In genomic region chr2:45514290-45515180, GRCm38 (mm10) we compare ENCODE assay signal across 9 mouse cellular contexts.
DNase-seq lines count a peak whose midpoint lies in the region; ATAC-seq lines count a peak whose summit lies in the region.
"Had no signal": no experiment of that assay in that cellular context is flagged by ENCODE, and none has a peak within 500 bp of the region (broad histone marks: within the 10 kb centered on the region; RNA-seq: fewer than 3 reads in every experiment).

No protein-coding gene starts in this region.

- no peak overlapping the region for H3K4me3 ChIP-seq in midbrain, embryonic 12.5 days
- no peak overlapping the region for H3K4me3 ChIP-seq in midbrain, embryonic 16.5 days (ENCODE audit: low read depth, low read length)
- H3K4me3 ChIP-seq in kidney, embryonic 14.5 days (ENCODE audit: low read length), result no peak overlapping the region
- H3K4me3 ChIP-seq in stomach, embryonic 15.5 days (replicated peaks), result no peak overlapping the region
- H3K4me3 ChIP-seq in hindbrain, embryonic 10.5 days, result no peak overlapping the region
- H3K4me3 ChIP-seq: erythroblast, embryonic 14.5 days had no signal

- H3K36me3 ChIP-seq in midbrain, embryonic 12.5 days, result no peaks in the 10 kb centered on the region
- no peaks in the 10 kb centered on the region for H3K36me3 ChIP-seq in midbrain, embryonic 16.5 days (ENCODE audit: control insufficient read depth, insufficient read depth, low read length)
- no peaks in the 10 kb centered on the region for H3K36me3 ChIP-seq in kidney, embryonic 14.5 days (ENCODE audit: control insufficient read depth, insufficient read depth, low read length)
- no peaks in the 10 kb centered on the region for H3K36me3 ChIP-seq in stomach, embryonic 15.5 days
- H3K36me3 ChIP-seq in hindbrain, embryonic 10.5 days, result no peaks in the 10 kb centered on the region

- H3K4me1 ChIP-seq in midbrain, embryonic 12.5 days, result peaks cover 2% of the 10 kb centered on the region
- H3K4me1 ChIP-seq in midbrain, embryonic 16.5 days (ENCODE audit: control insufficient read depth, insufficient read depth, low read length), result 0 out of 2 replicates have a peak, but pooled peaks cover 2% of the 10 kb centered on the region
- H3K4me1 ChIP-seq in kidney, embryonic 14.5 days (ENCODE audit: control insufficient read depth, insufficient read depth, low read length), result 0 out of 2 replicates have a peak, but pooled peaks cover under 1% of the 10 kb centered on the region
- no peaks in the 10 kb centered on the region for H3K4me1 ChIP-seq in stomach, embryonic 15.5 days
- peaks cover 6% of the 10 kb centered on the region; the same call in 1 of the 2 replicates for H3K4me1 ChIP-seq in hindbrain, embryonic 10.5 days (replicated peaks)

- peak; percentile 10 for DNase-seq in adrenal gland, postnatal 14 days
- no peak for DNase-seq in adrenal gland, postnatal 4 days (ENCODE audit: low spot score in 2 of 2)
- no peak for DNase-seq in hindbrain, embryonic 10.5 days (ENCODE audit: low spot score)
- DNase-seq in neural tube, embryonic 10.5 days (ENCODE audit: extremely low spot score, low spot score), result no peak

- no peaks in the 10 kb centered on the region for H3K9me3 ChIP-seq in midbrain, embryonic 12.5 days
- no peaks in the 10 kb centered on the region for H3K9me3 ChIP-seq in midbrain, embryonic 16.5 days (replicated peaks; ENCODE audit: control insufficient read depth, low read length, poor library complexity, severe bottlenecking)
- no peaks in the 10 kb centered on the region for H3K9me3 ChIP-seq in kidney, embryonic 14.5 days (ENCODE audit: control insufficient read depth, low read length)
- no peaks in the 10 kb centered on the region for H3K9me3 ChIP-seq in stomach, embryonic 15.5 days
- no peaks in the 10 kb centered on the region for H3K9me3 ChIP-seq in hindbrain, embryonic 10.5 days

- H3K4me2 ChIP-seq in midbrain, embryonic 12.5 days (replicated peaks), result no peak overlapping the region
- H3K4me2 ChIP-seq in midbrain, embryonic 16.5 days (ENCODE audit: low read length), result no peak overlapping the region
- no peak overlapping the region for H3K4me2 ChIP-seq in kidney, embryonic 14.5 days (replicated peaks; ENCODE audit: low read depth, low read length)
- H3K4me2 ChIP-seq in stomach, embryonic 15.5 days, result no peak overlapping the region

- H3K27ac ChIP-seq in midbrain, embryonic 12.5 days (replicated peaks), result no peak overlapping the region
- no peak overlapping the region for H3K27ac ChIP-seq in midbrain, embryonic 16.5 days (ENCODE audit: low read length)
- H3K27ac ChIP-seq in kidney, embryonic 14.5 days (ENCODE audit: low read depth, low read length), result peak overlapping the region; percentile 67; the same call in 1 of the 2 replicates
- peak overlapping the region; percentile 57; the same call in 1 of the 2 replicates for H3K27ac ChIP-seq in stomach, embryonic 15.5 days
- no peak overlapping the region for H3K27ac ChIP-seq in hindbrain, embryonic 10.5 days

- H3K27me3 ChIP-seq in midbrain, embryonic 12.5 days, result no peaks in the 10 kb centered on the region
- H3K27me3 ChIP-seq in midbrain, embryonic 16.5 days (ENCODE audit: control insufficient read depth, insufficient read depth, low read depth, low read length), result no peaks in the 10 kb centered on the region
- no peaks in the 10 kb centered on the region for H3K27me3 ChIP-seq in kidney, embryonic 14.5 days (ENCODE audit: control insufficient read depth, insufficient read depth, low read length)
- no peaks in the 10 kb centered on the region for H3K27me3 ChIP-seq in stomach, embryonic 15.5 days (replicated peaks)
- no peaks in the 10 kb centered on the region for H3K27me3 ChIP-seq in hindbrain, embryonic 10.5 days (ENCODE audit: insufficient read depth, poor library complexity, severe bottlenecking)

- no peak overlapping the region for H3K9ac ChIP-seq in midbrain, embryonic 12.5 days (replicated peaks)
- no peak overlapping the region for H3K9ac ChIP-seq in midbrain, embryonic 16.5 days (ENCODE audit: low read depth, low read length)
- H3K9ac ChIP-seq in kidney, embryonic 14.5 days (ENCODE audit: low read depth, low read length), result no peak overlapping the region
- H3K9ac ChIP-seq in stomach, embryonic 15.5 days, result no peak overlapping the region

- peak; percentile 63 for ATAC-seq in midbrain, embryonic 12.5 days (ENCODE audit: low FRiP score, low read depth)
- no peak for ATAC-seq in midbrain, embryonic 16.5 days
- ATAC-seq in kidney, embryonic 14.5 days (ENCODE audit: low FRiP score, low TSS enrichment), result peak; percentile 61
- peak; percentile 43; the same call in 1 of the 2 replicates for ATAC-seq in stomach, embryonic 15.5 days (ENCODE audit: insufficient read depth, low FRiP score, low read depth)

- 57% methylated on average over 4 of the region's 4 CpGs for WGBS in midbrain, embryonic 12.5 days
- WGBS in midbrain, embryonic 16.5 days, result 46% methylated on average over 4 of the region's 4 CpGs
- 36% methylated on average over 4 of the region's 4 CpGs for WGBS in kidney, embryonic 14.5 days
- whole genome bisulfite sequencing in stomach, embryonic 15.5 days, result 24% methylated on average over 4 of the region's 4 CpGs
- 76% methylated on average over 4 of the region's 4 CpGs for WGBS in hindbrain, embryonic 10.5 days

Comparison
In these comparisons a context has a peak if more than half of its experiments do, and no peak if none do; other contexts are left out.
1. H3K27ac ChIP-seq: peak in kidney, embryonic 14.5 days (single experiment) and stomach, embryonic 15.5 days (single experiment); none in midbrain, embryonic 12.5 days (single experiment), midbrain, embryonic 16.5 days (single experiment) and hindbrain, embryonic 10.5 days (single experiment).